Mouse (Mus musculus) urinary bladder, postnatal 4 days (tissue): ENCODE measurements around the gene Klhl8.
"Not testable (repeated sequence)": the region's sequence is repeated elsewhere in the genome, so short reads cannot be mapped to it uniquely, and the experiment has no call there.

Experiments
- DNase-seq, 2 experiments: peaks; one replicate each; pipeline ENCODE4 v3.0.0; 2021 to 2022; ENCODE audit warnings: low spot score in 2 of 2

Gene Klhl8

GRCm38 (mm10) chr5:103910748-103911409, at the start of gene Klhl8:
Klhl8 (minus strand) TSS chr5:103911259.
- peak; percentile 76 to 81 for DNase-seq

DNA sequence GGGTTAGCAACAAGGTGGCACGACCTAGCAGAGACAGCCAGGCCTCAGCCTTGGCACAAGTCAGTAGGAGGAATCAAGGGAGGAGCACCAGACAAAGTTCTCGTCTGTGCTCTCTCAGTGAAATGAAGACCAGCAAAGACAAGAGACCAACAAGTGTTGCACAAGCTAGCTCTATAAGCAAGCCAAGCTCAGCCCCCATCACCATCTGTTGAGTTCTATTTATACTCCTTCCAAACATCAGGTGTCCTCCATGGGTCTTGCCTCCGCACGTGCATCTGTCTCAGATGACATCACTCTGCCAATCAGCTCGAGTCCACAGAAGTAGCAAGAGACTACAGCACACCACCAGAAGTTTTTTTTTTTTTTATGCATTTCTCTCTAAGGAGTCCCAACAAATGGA, 43.6 kb upstream of the Klhl8 start:
- no peak for DNase-seq

DNA sequence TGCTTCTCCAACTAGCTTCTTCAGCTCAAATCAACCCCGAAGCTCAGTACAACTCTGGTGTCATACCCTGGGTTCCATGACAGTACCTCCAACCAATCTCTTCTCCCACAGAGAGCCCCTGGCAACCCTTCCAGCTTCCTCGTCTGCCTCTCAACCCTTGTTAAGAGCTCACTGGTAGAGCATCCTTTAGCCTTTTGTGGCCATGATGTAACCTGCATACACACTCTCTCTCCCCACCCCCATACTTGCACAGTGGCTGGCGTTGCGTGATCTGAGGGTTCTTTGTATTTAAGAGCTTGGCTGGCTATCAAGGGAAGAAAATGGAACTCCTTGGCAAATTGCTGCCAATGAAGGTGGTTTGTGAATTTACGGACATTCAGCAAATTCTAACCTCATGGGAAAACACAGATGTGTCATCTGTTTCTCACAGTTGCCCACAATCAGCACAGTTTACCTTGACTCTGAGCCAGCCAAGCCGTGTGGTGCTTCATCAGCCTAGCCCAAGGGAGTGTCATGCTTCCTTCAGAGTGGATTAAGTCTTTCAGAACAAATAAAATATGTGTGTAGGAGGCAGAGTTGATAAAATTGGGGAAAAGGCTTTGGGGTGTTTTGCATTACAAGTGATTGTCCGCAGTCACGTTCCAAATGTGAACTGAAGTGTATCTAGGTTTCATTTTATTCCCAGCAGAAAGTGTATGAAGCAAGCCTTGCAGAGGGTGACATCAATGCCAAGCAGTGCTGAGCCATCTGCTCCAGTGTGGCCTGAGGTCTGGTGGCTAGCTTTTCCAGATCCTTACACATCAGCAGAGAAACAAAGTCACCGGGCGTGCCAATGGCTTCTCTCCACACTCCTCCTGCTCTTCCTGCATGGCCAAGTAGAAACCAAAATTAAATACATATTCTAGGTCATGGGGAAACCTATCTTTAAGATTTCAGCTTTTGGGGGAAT, 42.4 kb upstream of the Klhl8 start:
- no peak for DNase-seq

DNA sequence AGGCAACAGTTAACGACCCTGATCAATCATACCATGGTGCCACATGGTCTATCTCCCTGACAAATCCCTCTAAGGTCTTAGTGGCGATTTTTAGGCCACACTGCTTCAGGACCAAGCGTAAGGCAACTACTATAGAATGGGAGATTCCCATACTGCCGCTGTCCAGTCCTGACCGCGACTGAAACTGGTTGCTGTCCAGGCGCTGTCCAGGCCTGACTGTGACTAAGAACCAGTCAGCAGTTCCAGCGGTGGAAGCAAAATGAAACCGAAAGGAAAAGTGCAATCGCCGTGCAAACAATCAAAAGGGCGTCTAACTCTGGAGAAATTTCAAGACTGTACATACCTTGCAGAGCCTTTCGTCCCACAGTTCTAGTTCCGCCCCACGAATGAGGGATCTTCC, 39.1 kb upstream of the Klhl8 start:
- not testable (repeated sequence) for DNase-seq

GRCm38 (mm10) chr5:103943183-103943582, 32.1 kb upstream of the Klhl8 start:
- DNase-seq: no peak

DNA sequence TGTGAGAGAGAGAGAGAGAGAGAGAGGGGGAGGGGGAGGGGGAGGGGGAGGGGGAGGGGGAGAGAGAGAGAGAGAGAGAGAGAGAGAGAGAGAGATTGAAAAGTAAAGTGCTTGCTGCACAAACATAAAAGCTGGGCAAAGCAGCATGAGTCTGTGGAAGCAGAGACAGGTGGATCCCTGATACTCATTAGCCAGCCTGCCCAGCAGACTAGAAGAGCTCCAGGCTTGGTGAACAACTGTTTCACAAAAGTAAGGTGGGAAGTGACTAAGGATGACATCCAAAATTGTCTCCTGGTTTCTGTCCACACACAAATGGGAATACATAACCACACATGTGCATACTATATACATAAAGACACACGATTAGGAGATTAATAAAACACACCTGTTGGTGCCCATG, 28.8 kb upstream of the Klhl8 start:
- no peak for DNase-seq

DNA sequence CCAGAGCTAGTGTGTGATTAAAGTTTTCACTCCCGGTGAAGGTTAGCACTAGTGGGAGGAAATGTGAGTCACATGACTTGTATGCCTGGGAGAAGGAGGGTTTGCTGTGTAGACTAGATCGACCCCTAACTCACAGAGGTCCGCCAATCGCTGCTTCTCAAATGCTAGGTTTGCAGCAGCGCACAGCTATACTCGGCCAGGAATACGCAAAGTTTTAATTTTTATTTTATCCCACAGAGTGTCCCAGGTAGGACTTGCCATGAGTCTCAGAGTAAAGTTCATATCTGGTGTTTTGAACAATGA, 28.2 kb upstream of the Klhl8 start:
- no peak for DNase-seq

GRCm38 (mm10) chr5:103938547-103939349, 27.7 kb upstream of the Klhl8 start:
- no peak for DNase-seq

DNA sequence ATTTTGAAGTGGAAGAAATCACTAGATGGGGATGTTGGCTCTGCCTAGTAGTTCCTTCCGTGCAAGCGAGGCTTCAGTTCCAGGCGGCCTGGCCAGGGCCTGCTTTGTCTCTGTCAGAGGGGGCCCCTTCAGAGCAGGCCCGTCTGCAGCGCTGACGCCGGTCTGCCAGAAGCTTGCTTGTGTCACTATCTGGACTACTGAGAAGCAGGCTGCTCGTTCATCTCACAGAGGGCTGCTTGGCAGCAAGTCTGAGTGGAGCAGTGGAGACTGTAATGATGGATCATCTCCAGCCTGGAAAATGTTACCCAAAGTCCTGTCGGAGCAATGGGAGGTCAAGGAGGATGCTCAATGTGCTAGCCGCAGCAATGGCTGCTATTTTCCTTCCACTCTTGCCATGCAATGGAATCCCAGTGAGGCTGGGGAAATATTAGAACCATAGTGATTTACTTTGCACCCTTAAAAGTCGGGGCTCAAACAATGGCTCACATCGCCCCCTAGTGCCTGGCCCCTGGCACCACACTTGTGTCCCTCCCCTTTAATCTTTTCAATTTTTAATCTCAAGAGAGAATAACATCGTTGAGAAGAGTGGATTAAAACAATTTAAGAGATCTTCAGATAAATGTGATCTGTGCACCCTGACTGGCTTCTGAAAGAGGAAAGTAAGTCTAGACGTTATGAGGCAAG, 26.0 kb upstream of the Klhl8 start:
- no peak for DNase-seq

- not testable (repeated sequence) for DNase-seq
These were observed 20.9 kb upstream of the Klhl8 start for GRCm38 (mm10) chr5:103931924-103932323.

DNA sequence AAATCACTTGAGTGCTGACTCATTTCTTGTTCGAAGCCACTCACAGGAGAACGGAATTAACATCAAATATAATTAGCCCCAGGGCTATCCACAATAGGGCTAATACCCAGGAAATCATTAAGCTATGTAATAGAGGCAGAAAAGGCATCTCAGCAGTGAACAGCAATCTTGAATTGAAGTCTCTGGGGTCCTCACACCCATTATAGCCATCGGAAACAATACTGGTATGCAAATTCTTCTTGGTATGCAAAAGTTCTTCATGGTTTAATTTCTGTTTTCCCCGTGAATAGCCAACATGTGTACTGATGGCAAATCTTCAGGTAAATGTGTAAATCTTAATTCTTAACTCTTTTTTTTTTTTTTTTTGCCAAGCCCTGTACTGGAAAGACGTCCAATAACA, 19.5 kb upstream of the Klhl8 start:
- no peak for DNase-seq

- DNase-seq: no peak
These were observed 17.1 kb upstream of the Klhl8 start for GRCm38 (mm10) chr5:103928196-103928550.

GRCm38 (mm10) chr5:103927429-103928195, 16.6 kb upstream of the Klhl8 start:
- DNase-seq: peak; percentile 70 to 96

GRCm38 (mm10) chr5:103926398-103926797, 15.3 kb upstream of the Klhl8 start:
- DNase-seq: no peak

DNA sequence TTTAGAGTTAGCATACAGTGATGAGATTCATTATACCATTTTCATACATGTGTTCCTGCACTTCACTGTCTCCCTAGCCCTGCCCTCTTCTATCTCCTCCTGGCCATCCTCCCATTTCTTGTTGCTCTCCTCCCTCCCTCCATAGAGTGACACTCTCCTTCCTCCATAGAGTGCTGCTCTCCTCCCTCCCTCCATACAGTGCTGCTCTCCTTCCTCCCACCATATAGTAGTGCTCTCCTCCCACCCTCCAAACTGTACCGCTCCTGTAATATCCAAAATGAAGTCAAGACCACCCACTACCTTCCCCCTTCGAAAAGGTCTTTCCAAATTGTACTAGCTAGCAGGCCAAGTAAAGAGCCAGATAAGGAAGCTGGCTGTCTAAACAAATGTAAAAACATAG, 12.7 kb upstream of the Klhl8 start:
- DNase-seq: no peak

- no peak for DNase-seq
These were observed 12.0 kb upstream of the Klhl8 start for GRCm38 (mm10) chr5:103923101-103923500.

DNA sequence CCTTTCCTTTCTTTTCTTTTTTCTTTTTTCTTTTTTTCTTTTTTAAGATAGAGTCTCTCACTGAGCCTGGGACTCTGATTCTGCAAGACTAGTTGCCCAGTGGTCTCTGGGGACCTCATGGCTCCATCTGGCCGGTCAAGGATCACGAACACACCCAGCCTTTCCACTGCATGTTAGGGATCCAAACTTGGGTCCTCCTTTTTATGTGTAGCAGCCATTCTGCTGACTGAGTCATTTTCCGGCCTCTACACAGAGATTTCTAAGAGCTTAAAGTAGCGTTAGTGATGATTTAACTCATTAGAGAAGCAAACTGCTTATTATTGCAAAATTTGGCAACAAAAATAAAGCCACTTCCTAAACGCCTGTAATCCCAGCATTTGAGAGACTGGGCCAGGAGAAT, 11.4 kb upstream of the Klhl8 start:
- DNase-seq: no peak

- DNase-seq: no peak
These were observed 8.4 kb upstream of the Klhl8 start for GRCm38 (mm10) chr5:103919497-103919896.

DNA sequence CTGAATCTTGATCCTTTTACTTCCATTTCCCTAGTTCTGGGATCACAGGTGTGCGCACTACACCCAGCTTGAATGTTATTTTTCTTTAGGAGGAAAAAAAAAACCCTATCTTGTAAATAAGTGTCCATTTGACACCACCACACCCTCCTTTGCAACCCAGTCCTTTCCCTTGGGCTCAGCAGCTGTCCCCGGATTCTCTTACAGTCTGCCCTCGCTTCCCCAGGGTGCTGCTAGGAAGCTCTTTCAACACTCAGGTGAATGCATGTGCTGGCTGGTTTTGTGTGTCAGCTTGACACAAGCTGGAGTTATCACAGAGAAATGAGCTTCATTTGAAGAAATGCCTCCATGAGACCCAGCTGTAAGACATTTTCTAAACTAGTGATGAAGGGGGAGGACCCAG, 7.2 kb upstream of the Klhl8 start:
- DNase-seq: no peak

GRCm38 (mm10) chr5:103917357-103917895, 6.4 kb upstream of the Klhl8 start:
- DNase-seq: no peak
